18 mouse cellular contexts compared by ENCODE assay signal in genomic region chr14:7896699-7897098, GRCm38 (mm10).
DNase-seq lines count a peak whose midpoint lies in the region; ATAC-seq and TF ChIP-seq lines count a peak whose summit lies in the region.
"Had no signal": no experiment of that assay in that cellular context is flagged by ENCODE, and none has a peak within 500 bp of the region (broad histone marks: within the 10 kb centered on the region; RNA-seq: fewer than 3 reads in every experiment).

No protein-coding gene starts in this region.

- no peak for TF ChIP-seq CTCF in kidney, adult 2 months (conservative IDR thresholded peaks at IDR 0.05; ENCODE audit: insufficient read depth, insufficient read length, low read depth, low read length)
- no peak for TF ChIP-seq CTCF in lung, adult 2 months (IDR thresholded peaks at IDR 0.05; ENCODE audit: insufficient read depth, low read length)
- TF ChIP-seq CTCF in cerebellum, adult 2 months (IDR thresholded peaks at IDR 0.05; ENCODE audit: borderline replicate concordance, insufficient read depth, low read depth, low read length) = no peak

- no peak for DNase-seq in kidney, adult 2 months
- no peak for DNase-seq in kidney, postnatal 4 days
- DNase-seq in lung, adult 2 months = no peak
- no peak for DNase-seq in embryonic facial prominence, embryonic 14.5 days (ENCODE audit: low spot score)
- DNase-seq in layer of hippocampus, adult 18-20 months (ENCODE audit: low spot score in 2 of 2) = no peak
- DNase-seq in cerebellum, adult 2 months = no peak
- DNase-seq: adrenal gland, postnatal 36 days; B cell, adult 2 months; cerebellum, adult 18-20 months; cerebellum, postnatal 36 days; gastrocnemius, postnatal 25 days; retina, postnatal 1 day; thymus, postnatal 14 days had no signal

- H3K27ac ChIP-seq in kidney, adult 2 months (ENCODE audit: insufficient read depth, low read depth, low read length) = 0 out of 2 replicates have a peak overlapping the region, but pooled peaks have one; percentile 24
- peak overlapping the region; percentile 73 for H3K27ac ChIP-seq in lung, embryonic 16.5 days (ENCODE audit: low read length)
- peak overlapping the region; percentile 55 for H3K27ac ChIP-seq in embryonic facial prominence, embryonic 14.5 days (replicated peaks; ENCODE audit: low read depth, low read length)
- H3K27ac ChIP-seq in limb, embryonic 12.5 days = peak overlapping the region; percentile 93
- H3K27ac ChIP-seq in cerebellum, adult 2 months (ENCODE audit: insufficient read depth, low read length) = no peak overlapping the region
- H3K27ac ChIP-seq: forebrain, embryonic 15.5 days had no signal

- H3K4me3 ChIP-seq in kidney, adult 2 months (ENCODE audit: insufficient read depth, low read depth, low read length) = no peak overlapping the region
- H3K4me3 ChIP-seq in lung, embryonic 16.5 days (ENCODE audit: low read length) = no peak overlapping the region
- H3K4me3 ChIP-seq in lung, adult 2 months (replicated peaks; ENCODE audit: extremely low read depth, low read depth, low read length) = no peak overlapping the region
- no peak overlapping the region for H3K4me3 ChIP-seq in embryonic facial prominence, embryonic 14.5 days (ENCODE audit: low read depth, low read length)
- no peak overlapping the region for H3K4me3 ChIP-seq in limb, embryonic 12.5 days (replicated peaks)
- H3K4me3 ChIP-seq in cerebellum, adult 2 months (replicated peaks; ENCODE audit: insufficient read depth, low read depth, low read length) = no peak overlapping the region
- H3K4me3 ChIP-seq: forebrain, embryonic 15.5 days; megakaryocyte, embryonic 14.5 days had no signal

- H3K27me3 ChIP-seq in kidney, adult 2 months (replicated peaks; ENCODE audit: control insufficient read depth, insufficient read depth, low read length) = no peaks in the 10 kb centered on the region
- H3K27me3 ChIP-seq in lung, embryonic 16.5 days (ENCODE audit: control insufficient read depth, insufficient read depth, low read depth, low read length) = no peaks in the 10 kb centered on the region
- H3K27me3 ChIP-seq in embryonic facial prominence, embryonic 14.5 days (replicated peaks; ENCODE audit: control insufficient read depth, insufficient read depth, low read length) = no peaks in the 10 kb centered on the region
- H3K27me3 ChIP-seq in limb, embryonic 12.5 days = no peaks in the 10 kb centered on the region
- H3K27me3 ChIP-seq in cerebellum, adult 2 months (ENCODE audit: control insufficient read depth, insufficient read depth, low read length) = no peaks in the 10 kb centered on the region
- H3K27me3 ChIP-seq: forebrain, embryonic 15.5 days had no signal

- H3K4me1 ChIP-seq in kidney, adult 2 months (ENCODE audit: control insufficient read depth, insufficient read depth, low read length) = peaks cover 15% of the 10 kb centered on the region
- H3K4me1 ChIP-seq in lung, embryonic 16.5 days (replicated peaks; ENCODE audit: control insufficient read depth, insufficient read depth, low read length) = peaks cover 25% of the 10 kb centered on the region
- no peaks in the 10 kb centered on the region; the same call in 1 of the 2 replicates for H3K4me1 ChIP-seq in lung, adult 2 months (ENCODE audit: control insufficient read depth, insufficient read depth, low read length)
- peaks cover 29% of the 10 kb centered on the region for H3K4me1 ChIP-seq in embryonic facial prominence, embryonic 14.5 days (ENCODE audit: control insufficient read depth, insufficient read depth, low read length)
- H3K4me1 ChIP-seq in limb, embryonic 12.5 days (replicated peaks) = peaks cover 68% of the 10 kb centered on the region
- H3K4me1 ChIP-seq in cerebellum, adult 2 months (ENCODE audit: control insufficient read depth, insufficient read depth, low read length) = no peaks in the 10 kb centered on the region

- H3K9ac ChIP-seq in lung, embryonic 16.5 days (ENCODE audit: low read length) = no peak overlapping the region
- no peak overlapping the region for H3K9ac ChIP-seq in embryonic facial prominence, embryonic 14.5 days (ENCODE audit: low read depth, low read length)
- no peak overlapping the region for H3K9ac ChIP-seq in limb, embryonic 12.5 days (replicated peaks)
- H3K9ac ChIP-seq: forebrain, embryonic 15.5 days had no signal

- H3K9me3 ChIP-seq in lung, embryonic 16.5 days (ENCODE audit: control insufficient read depth, low read length) = no peaks in the 10 kb centered on the region
- no peaks in the 10 kb centered on the region for H3K9me3 ChIP-seq in embryonic facial prominence, embryonic 14.5 days (ENCODE audit: control insufficient read depth, low read length)
- H3K9me3 ChIP-seq in limb, embryonic 12.5 days = no peaks in the 10 kb centered on the region
- H3K9me3 ChIP-seq: forebrain, embryonic 15.5 days; megakaryocyte, embryonic 14.5 days had no signal

- 0 out of 2 replicates have a peak overlapping the region, but pooled peaks have one; percentile 9 for H3K4me2 ChIP-seq in lung, embryonic 16.5 days (ENCODE audit: low read depth, low read length)
- no peak overlapping the region for H3K4me2 ChIP-seq in embryonic facial prominence, embryonic 14.5 days (ENCODE audit: low read depth, low read length)
- H3K4me2 ChIP-seq in limb, embryonic 12.5 days = 0 out of 2 replicates have a peak overlapping the region, but pooled peaks have one; percentile 4
- H3K4me2 ChIP-seq: forebrain, embryonic 15.5 days; liver, embryonic 11.5 days had no signal

- 90% methylated on average over 1 of the region's 1 CpGs for WGBS in kidney, adult 2 months
- WGBS in lung, embryonic 16.5 days = 97% methylated on average over 1 of the region's 1 CpGs
- 100% methylated on average over 1 of the region's 1 CpGs for WGBS in lung, adult 2 months
- WGBS in embryonic facial prominence, embryonic 14.5 days = 64% methylated on average over 1 of the region's 1 CpGs
- WGBS in limb, embryonic 12.5 days = 21% methylated on average over 1 of the region's 1 CpGs
- WGBS in cerebellum, adult 2 months = 100% methylated on average over 1 of the region's 1 CpGs

- ATAC-seq in lung, embryonic 16.5 days (ENCODE audit: low read depth) = no peak
- no peak for ATAC-seq in embryonic facial prominence, embryonic 14.5 days (ENCODE audit: low read depth)
- ATAC-seq in limb, embryonic 12.5 days (ENCODE audit: insufficient number of reproducible peaks, insufficient read depth, low FRiP score, low TSS enrichment, low read depth) = peak; percentile 44; the same call in 1 of the 2 replicates
- ATAC-seq: forebrain, embryonic 15.5 days had no signal

- TF ChIP-seq POLR2A in kidney, adult 2 months (IDR thresholded peaks at IDR 0.05; ENCODE audit: low read depth, low read length) = no peak
- TF ChIP-seq POLR2A in lung, adult 2 months (IDR thresholded peaks at IDR 0.05; ENCODE audit: borderline replicate concordance, extremely low read depth, low read depth, low read length) = no peak
- TF ChIP-seq POLR2A in cerebellum, adult 2 months (IDR thresholded peaks at IDR 0.05; ENCODE audit: borderline replicate concordance, insufficient read depth, low read length) = no peak

- peaks cover 3% of the 10 kb centered on the region; the same call in 1 of the 2 replicates for H3K36me3 ChIP-seq in kidney, adult 2 months (ENCODE audit: control insufficient read depth, insufficient read depth, low read length)
- H3K36me3 ChIP-seq in lung, embryonic 16.5 days (ENCODE audit: control insufficient read depth, insufficient read depth, low read length) = peaks cover 27% of the 10 kb centered on the region
- peaks cover 69% of the 10 kb centered on the region for H3K36me3 ChIP-seq in embryonic facial prominence, embryonic 14.5 days (ENCODE audit: control insufficient read depth, insufficient read depth, low read length)
- H3K36me3 ChIP-seq in limb, embryonic 12.5 days = peaks cover 75% of the 10 kb centered on the region
